Mouse (Mus musculus): Measurements from ENCODE around the gene Slc16a4.

Slc16a4 gene

DNA sequence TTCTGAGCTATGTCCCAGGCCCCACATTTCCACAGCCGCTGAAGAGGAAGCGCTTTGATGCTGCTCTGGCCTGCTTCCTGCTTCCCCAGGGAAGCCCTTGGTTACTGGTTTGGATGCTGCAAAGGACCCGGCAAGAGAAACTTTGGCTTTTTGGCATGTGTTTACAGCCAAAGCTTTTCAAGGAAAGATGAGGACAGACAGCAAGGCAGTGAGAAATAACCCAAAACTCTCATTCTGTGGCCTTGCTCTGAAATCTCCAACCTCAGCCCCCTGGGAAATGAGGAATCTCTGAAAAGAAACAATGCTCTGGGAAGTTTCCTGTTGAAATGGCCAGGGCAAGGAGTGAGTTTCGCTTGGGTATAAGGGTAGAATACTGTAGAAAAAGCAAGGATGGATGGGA, 69.3 kb downstream of the Slc16a4 start:
- no peak for DNase-seq (ENCODE audit: low spot score in 2 of 2)

All from spleen, postnatal 36 days (tissue).